Mouse (Mus musculus): ENCODE measurements around the gene Plcb1.

The Plcb1 gene

GRCm38 (mm10) chr2:135187659-135188058 lies 401.8 kb downstream of the Plcb1 start:
- no peak for DNase-seq (ENCODE audit: extremely low spot score, low spot score)

- no peak for DNase-seq (ENCODE audit: extremely low spot score, low spot score)
Measured at GRCm38 (mm10) chr2:135200830-135201229, 415.0 kb downstream of the Plcb1 start.

- DNase-seq (ENCODE audit: extremely low spot score, low spot score): no peak
Measured at GRCm38 (mm10) chr2:135202390-135202789, 416.5 kb downstream of the Plcb1 start.

- DNase-seq (ENCODE audit: extremely low spot score, low spot score): no peak
Measured at GRCm38 (mm10) chr2:135204141-135205120, 418.6 kb downstream of the Plcb1 start.

- no peak for DNase-seq (ENCODE audit: extremely low spot score, low spot score)
Measured at GRCm38 (mm10) chr2:135208890-135209289, 423.0 kb downstream of the Plcb1 start.

GRCm38 (mm10) chr2:135214746-135215448 lies 429.0 kb downstream of the Plcb1 start:
- no peak for DNase-seq (ENCODE audit: extremely low spot score, low spot score)

- DNase-seq (ENCODE audit: extremely low spot score, low spot score): no peak
Measured at GRCm38 (mm10) chr2:135219406-135219805, 433.5 kb downstream of the Plcb1 start.

GRCm38 (mm10) chr2:135225604-135226025 lies 439.7 kb downstream of the Plcb1 start:
- no peak for DNase-seq (ENCODE audit: extremely low spot score, low spot score)

- no peak for DNase-seq (ENCODE audit: extremely low spot score, low spot score)
Measured at GRCm38 (mm10) chr2:135230262-135230661, 444.4 kb downstream of the Plcb1 start.

- no peak for DNase-seq (ENCODE audit: extremely low spot score, low spot score)
Measured at GRCm38 (mm10) chr2:135242662-135243316, 456.9 kb downstream of the Plcb1 start.

- no peak for DNase-seq (ENCODE audit: extremely low spot score, low spot score)
Measured at GRCm38 (mm10) chr2:135243764-135244163, 457.9 kb downstream of the Plcb1 start.

GRCm38 (mm10) chr2:135249925-135250324 lies 464.1 kb downstream of the Plcb1 start:
- DNase-seq (ENCODE audit: extremely low spot score, low spot score): no peak

GRCm38 (mm10) chr2:135251821-135252315 lies 466.0 kb downstream of the Plcb1 start:
- DNase-seq (ENCODE audit: extremely low spot score, low spot score): no peak

- DNase-seq (ENCODE audit: extremely low spot score, low spot score): no peak
Measured at GRCm38 (mm10) chr2:135259136-135259535, 473.3 kb downstream of the Plcb1 start.

GRCm38 (mm10) chr2:135263943-135264342 lies 478.1 kb downstream of the Plcb1 start:
- no peak for DNase-seq (ENCODE audit: extremely low spot score, low spot score)

- no peak for DNase-seq (ENCODE audit: extremely low spot score, low spot score)
Measured at GRCm38 (mm10) chr2:135274949-135275348, 489.1 kb downstream of the Plcb1 start.

- DNase-seq (ENCODE audit: extremely low spot score, low spot score): no peak
Measured at GRCm38 (mm10) chr2:135278506-135278905, 492.6 kb downstream of the Plcb1 start.

GRCm38 (mm10) chr2:135279026-135279425 lies 493.2 kb downstream of the Plcb1 start:
- no peak for DNase-seq (ENCODE audit: extremely low spot score, low spot score)

- no peak for DNase-seq (ENCODE audit: extremely low spot score, low spot score)
Measured at GRCm38 (mm10) chr2:135283783-135284182, 497.9 kb downstream of the Plcb1 start.

GRCm38 (mm10) chr2:135296184-135296769 lies 510.4 kb downstream of the Plcb1 start:
- DNase-seq (ENCODE audit: extremely low spot score, low spot score): no peak

GRCm38 (mm10) chr2:135300480-135300879 lies 514.6 kb downstream of the Plcb1 start:
- DNase-seq (ENCODE audit: extremely low spot score, low spot score): no peak

All from neural tube, embryonic 10.5 days (tissue).